Mouse (Mus musculus): Measurements from ENCODE around the gene Nxt1. TPM values are rescaled to one million over a fixed set of nuclear protein-coding genes. Genes with fewer than 3 reads are reported as not detected.

Nxt1 gene
- total and polyA plus RNA-seq, 3 experiments: 68.2 to 125 (median 80.6) TPM

GRCm38 (mm10) chr2:148717072-148717471 is 44.7 kb downstream of the Nxt1 start:
- Histone ChIP-seq H3K9ac (ENCODE audit: insufficient read depth, low read depth) (no peak overlapping the region), H3K36me3 (replicated peaks in 1 of 2; ENCODE audit: control insufficient read depth in 1 of 2, insufficient read depth in 1 of 2, low read length in 1 of 2) (no peaks in the 10 kb centered on the region), H3K4me3 (replicated peaks in 1 of 3; ENCODE audit: low read depth in 2 of 3, low read length in 2 of 3, poor library complexity in 1 of 3) (no peak overlapping the region), H3K27ac (ENCODE audit: insufficient read depth, low read depth) (no peak overlapping the region), H3K4me2 (ENCODE audit: insufficient read depth, low read depth, poor library complexity, severe bottlenecking) (no peak overlapping the region), H3K4me1 (ENCODE audit: control insufficient read depth in 1 of 2, insufficient read depth in 2 of 2) (no peaks in the 10 kb centered on the region), H3K79me2 (replicated peaks; ENCODE audit: control insufficient read depth, extremely low read depth, insufficient read depth, poor library complexity, severe bottlenecking) (no peaks in the 10 kb centered on the region), H3K9me3 (replicated peaks; ENCODE audit: low read length) (no peaks in the 10 kb centered on the region), H3K27me3 (replicated peaks) (no peaks in the 10 kb centered on the region)
- DNase-seq (ENCODE audit: extremely low read depth): no peak
- dilution Hi-C loops (cut with MboI; ENCODE audit: extremely low pct_ligation_motif_present, extremely low pct_unique_long_range_greater_than_20kb, low sequenced_read_pairs): no loop called here
- in situ Hi-C loops (cut with MboI; ENCODE audit: low pct_ligation_motif_present, low pct_unique_long_range_greater_than_20kb, low sequenced_read_pairs): no loop called here
- TF ChIP-seq MAZ (IDR thresholded peaks at IDR 0.05; ENCODE audit: low read depth, low read length) (no peak), CTCF (conservative IDR thresholded peaks at IDR 0.05 in 1 of 2, IDR thresholded peaks at IDR 0.05 in 1 of 2; ENCODE audit: low read depth in 2 of 2, low read length in 2 of 2) (no peak), BHLHE40 (IDR thresholded peaks at IDR 0.05; ENCODE audit: low read depth, low read length) (no peak), ELF1 (IDR thresholded peaks at IDR 0.05; ENCODE audit: low read depth, low read length) (no peak), CHD1 (IDR thresholded peaks at IDR 0.05; ENCODE audit: low read depth, low read length) (no peak), CHD2 (IDR thresholded peaks at IDR 0.05; ENCODE audit: low read length) (no peak), USF1 (IDR thresholded peaks at IDR 0.05; ENCODE audit: low read depth, low read length) (no peak), TCF12 (IDR thresholded peaks at IDR 0.05; ENCODE audit: low read depth, low read length) (no peak), NRF1 (IDR thresholded peaks at IDR 0.05; ENCODE audit: low read depth, low read length) (no peak), IRF4 (IDR thresholded peaks at IDR 0.05; ENCODE audit: low read depth, low read length) (no peak), SIN3A (IDR thresholded peaks at IDR 0.05; ENCODE audit: low read length) (no peak), ZC3H11A (IDR thresholded peaks at IDR 0.05; ENCODE audit: low read depth, low read length) (no peak), JUND (conservative IDR thresholded peaks at IDR 0.05; ENCODE audit: low read depth, low read length) (no peak)

GRCm38 (mm10) chr2:148719271-148719995 is 47.0 kb downstream of the Nxt1 start:
- Histone ChIP-seq H3K9me3 (replicated peaks; ENCODE audit: low read length) (no peaks in the 10 kb centered on the region), H3K4me3 (replicated peaks in 1 of 3; ENCODE audit: low read depth in 2 of 3, low read length in 2 of 3, poor library complexity in 1 of 3) (no peak overlapping the region), H3K4me2 (ENCODE audit: insufficient read depth, low read depth, poor library complexity, severe bottlenecking) (no peak overlapping the region), H3K9ac (ENCODE audit: insufficient read depth, low read depth) (no peak overlapping the region), H3K79me2 (replicated peaks; ENCODE audit: control insufficient read depth, extremely low read depth, insufficient read depth, poor library complexity, severe bottlenecking) (no peaks in the 10 kb centered on the region), H3K4me1 (ENCODE audit: control insufficient read depth in 1 of 2, insufficient read depth in 2 of 2) (no peaks in the 10 kb centered on the region), H3K27me3 (replicated peaks) (peaks cover 2% of the 10 kb centered on the region), H3K36me3 (replicated peaks in 1 of 2; ENCODE audit: control insufficient read depth in 1 of 2, insufficient read depth in 1 of 2, low read length in 1 of 2) (no peaks in the 10 kb centered on the region), H3K27ac (ENCODE audit: insufficient read depth, low read depth) (no peak overlapping the region)
- dilution Hi-C loops (cut with MboI; ENCODE audit: extremely low pct_ligation_motif_present, extremely low pct_unique_long_range_greater_than_20kb, low sequenced_read_pairs) (no loop called here), in situ Hi-C loops (cut with MboI; ENCODE audit: low pct_ligation_motif_present, low pct_unique_long_range_greater_than_20kb, low sequenced_read_pairs) (no loop called here)
- TF ChIP-seq HCFC1 (IDR thresholded peaks at IDR 0.05; ENCODE audit: low read depth, low read length) (no peak), UBTF (IDR thresholded peaks at IDR 0.05; ENCODE audit: low read depth, low read length) (no peak), PAX5 (IDR thresholded peaks at IDR 0.05; ENCODE audit: low read length) (no peak), MAFK (IDR thresholded peaks at IDR 0.05; ENCODE audit: insufficient replicate concordance, low read length) (no peak), MEF2A (IDR thresholded peaks at IDR 0.05; ENCODE audit: borderline replicate concordance, low read depth, low read length) (no peak), ELF1 (IDR thresholded peaks at IDR 0.05; ENCODE audit: low read depth, low read length) (no peak), ZC3H11A (IDR thresholded peaks at IDR 0.05; ENCODE audit: low read depth, low read length) (no peak), ZMIZ1 (IDR thresholded peaks at IDR 0.05; ENCODE audit: low read depth, low read length) (no peak), IRF4 (IDR thresholded peaks at IDR 0.05; ENCODE audit: low read depth, low read length) (no peak), MAX (IDR thresholded peaks at IDR 0.05; ENCODE audit: low read length) (no peak), CTCF (conservative IDR thresholded peaks at IDR 0.05 in 1 of 2, IDR thresholded peaks at IDR 0.05 in 1 of 2; ENCODE audit: low read depth in 2 of 2, low read length in 2 of 2) (no peak), SMC3 (IDR thresholded peaks at IDR 0.05; ENCODE audit: low read depth, low read length) (no peak), GABPA (IDR thresholded peaks at IDR 0.05; ENCODE audit: insufficient replicate concordance, low read depth, low read length) (no peak), BHLHE40 (IDR thresholded peaks at IDR 0.05; ENCODE audit: low read depth, low read length) (no peak), NRF1 (IDR thresholded peaks at IDR 0.05; ENCODE audit: low read depth, low read length) (no peak), RCOR1 (conservative IDR thresholded peaks at IDR 0.05; ENCODE audit: low read depth, low read length) (no peak), TCF12 (IDR thresholded peaks at IDR 0.05; ENCODE audit: low read depth, low read length) (no peak)
- no peak for DNase-seq (ENCODE audit: extremely low read depth)

Data from CH12.LX (cell line).